Mouse (Mus musculus) embryonic facial prominence, embryonic 12.5 days (tissue): ENCODE measurements around the gene Cdc25b. TPM values are rescaled to one million over a fixed set of nuclear protein-coding genes. Genes with fewer than 3 reads are reported as not detected.

Experiments
- ATAC-seq: fragments of 200-750 bp; cut with Nextera tagmentation; 2 replicates; pipeline ENCODE4 v1.8.0; 2017; ENCODE audit not compliant: insufficient number of reproducible peaks, insufficient read depth, low FRiP score, low TSS enrichment
- H3K27ac ChIP-seq: fragments of 300-500 bp; sonication (generic); 2 replicates; pipeline ENCODE4 v1.5.1; 2016; ENCODE audit warnings: mild to moderate bottlenecking
- H3K27me3 ChIP-seq: fragments of 300-500 bp; sonication (generic); 2 replicates; pipeline ENCODE4 v1.6.1; 2016; ENCODE audit warnings: mild to moderate bottlenecking, moderate library complexity
- H3K36me3 ChIP-seq: fragments of 300-500 bp; sonication (generic); 2 replicates; pipeline ENCODE4 v1.6.1; 2016; ENCODE audit warnings: mild to moderate bottlenecking
- H3K4me1 ChIP-seq: fragments of 300-500 bp; sonication (generic); 2 replicates; pipeline ENCODE4 v1.6.1; 2016
- H3K4me2 ChIP-seq: fragments of 300-500 bp; sonication (generic); replicated peaks from 2 replicates; pipeline ENCODE4 v1.6.1; 2016; ENCODE audit warnings: mild to moderate bottlenecking, moderate library complexity
- H3K4me3 ChIP-seq: fragments of 300-500 bp; sonication (generic); 2 replicates; pipeline ENCODE4 v1.5.1; 2016; ENCODE audit warnings: mild to moderate bottlenecking
- H3K9ac ChIP-seq: fragments of 300-500 bp; sonication (generic); 2 replicates; pipeline ENCODE4 v1.6.1; 2016; ENCODE audit warnings: mild to moderate bottlenecking, moderate library complexity
- H3K9me3 ChIP-seq: fragments of 300-500 bp; sonication (generic); 2 replicates; pipeline ENCODE4 v1.6.1; 2016; ENCODE audit warnings: mild to moderate bottlenecking, moderate library complexity
- WGBS: fragments of 180-500 bp; shearing (Covaris S2); methylation state at CpG from one replicate; pipeline ENCODE4 v1.1.7; 2016; 5-methylcytosine and 5-hydroxymethylcytosine counted together
- polyA plus RNA-seq: library from polyadenylated mRNA; unstranded; fragments of >200 nt; fragmentation: Nextera tagmentation; extraction: Ambion mirVana; gene quantifications from 2 replicates; pipeline ENCODE4 v1.2.1, GENCODE M21; 2016

Cdc25b gene
- polyA plus RNA-seq, 1 experiment from 2014 or later: 52.3 TPM

DNA sequence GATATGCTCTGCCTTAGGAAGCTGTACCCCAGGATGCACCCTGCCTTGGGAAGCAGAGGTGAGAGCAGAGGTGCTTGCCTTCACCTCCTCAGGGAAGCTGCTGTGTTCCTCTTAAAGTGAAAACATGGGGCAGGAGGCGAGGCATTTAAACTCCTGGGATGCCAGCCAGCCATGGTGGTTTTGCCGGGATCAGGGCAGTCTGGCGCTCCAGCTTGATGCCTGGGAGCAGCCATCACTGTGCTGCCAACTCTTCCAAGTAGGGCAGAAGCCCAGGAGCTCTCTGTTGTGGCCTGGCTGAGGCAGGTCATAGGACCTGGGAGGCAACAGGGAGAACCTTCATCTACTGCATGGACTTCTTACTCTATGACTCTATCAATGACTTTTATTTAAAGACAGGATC, 14.5 kb downstream of the Cdc25b start:
- no peaks in the 10 kb centered on the region for H3K27me3 ChIP-seq
- H3K9me3 ChIP-seq: no peaks in the 10 kb centered on the region
- H3K4me1 ChIP-seq: peaks cover 8% of the 10 kb centered on the region; the same call in 1 of the 2 replicates
- no peak overlapping the region for H3K9ac ChIP-seq
- peaks cover 18% of the 10 kb centered on the region for H3K36me3 ChIP-seq
- ATAC-seq: no peak
- no peak overlapping the region for H3K4me2 ChIP-seq
- no peak overlapping the region for H3K27ac ChIP-seq
- no peak overlapping the region for H3K4me3 ChIP-seq
- WGBS: 86% methylated on average over 3 of the region's 3 CpGs

DNA sequence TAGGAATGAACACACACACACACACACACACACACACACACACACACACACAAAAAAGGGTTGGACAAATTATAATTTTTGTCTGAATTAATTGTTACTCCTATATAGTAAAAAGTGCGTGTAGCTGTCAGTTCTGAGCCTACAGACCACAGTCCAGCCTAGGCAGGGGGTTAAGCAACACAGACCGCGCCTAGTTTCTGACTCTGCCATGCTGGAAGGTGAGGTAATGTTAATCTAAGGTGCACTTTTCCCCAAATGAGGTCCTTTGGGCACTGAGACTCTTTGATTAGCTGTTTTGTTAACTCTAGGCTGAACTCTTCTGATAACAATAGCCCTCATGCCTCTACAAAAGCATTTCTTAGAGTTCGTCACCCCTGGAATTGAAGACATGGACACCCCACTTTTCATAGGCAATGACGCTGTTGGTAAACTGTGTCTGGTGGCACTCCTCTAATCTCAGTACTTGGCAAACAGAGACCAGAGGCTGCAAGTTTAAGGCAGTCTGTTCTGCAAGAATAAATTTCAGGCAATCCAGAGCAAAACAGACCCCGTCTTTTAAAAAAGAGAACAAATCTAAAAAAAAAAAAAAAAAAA, 17.2 kb downstream of the Cdc25b start:
- H3K9me3 ChIP-seq: no peaks in the 10 kb centered on the region
- no peaks in the 10 kb centered on the region for H3K27me3 ChIP-seq
- WGBS: 78% methylated on average over 6 of the region's 6 CpGs
- H3K27ac ChIP-seq: peak overlapping the region; percentile 47; the same call in 1 of the 2 replicates
- H3K4me3 ChIP-seq: no peak overlapping the region
- H3K36me3 ChIP-seq: peaks cover 6% of the 10 kb centered on the region
- peaks cover 8% of the 10 kb centered on the region; the same call in 1 of the 2 replicates for H3K4me1 ChIP-seq
- H3K4me2 ChIP-seq: no peak overlapping the region
- ATAC-seq: no peak
- no peak overlapping the region for H3K9ac ChIP-seq

DNA sequence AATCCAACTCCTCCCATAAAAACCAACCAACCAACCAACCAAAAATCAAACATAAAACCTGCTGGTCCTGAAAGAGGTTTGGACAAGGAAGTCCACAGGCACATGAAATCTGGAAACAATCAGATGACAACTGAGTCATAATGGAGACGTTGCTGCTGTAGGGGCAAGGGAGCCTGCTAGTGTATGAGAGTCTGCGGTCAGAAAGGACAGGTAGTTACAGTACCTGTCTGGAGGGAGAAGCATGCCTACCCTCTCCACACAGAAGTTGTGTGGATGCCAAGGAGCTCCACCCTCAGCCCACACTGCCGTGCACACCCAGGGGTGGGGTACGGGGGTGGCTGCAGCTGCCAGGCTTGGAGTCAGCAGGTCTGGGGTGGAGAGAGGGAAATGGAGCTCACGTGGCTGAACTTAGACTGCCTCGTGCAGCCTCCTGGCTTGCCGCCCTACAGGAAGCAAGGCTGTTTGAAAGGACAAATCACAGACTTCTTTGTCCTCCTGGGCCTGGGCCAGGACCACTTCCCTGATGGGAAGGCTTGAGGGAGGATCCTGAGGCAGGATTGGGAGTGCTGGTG, 17.7 kb downstream of the Cdc25b start:
- Histone ChIP-seq H3K9me3 (no peaks in the 10 kb centered on the region), H3K27ac (peak overlapping the region; percentile 70), H3K9ac (no peak overlapping the region), H3K27me3 (no peaks in the 10 kb centered on the region), H3K36me3 (peaks cover 6% of the 10 kb centered on the region), H3K4me2 (no peak overlapping the region), H3K4me1 (peaks cover 13% of the 10 kb centered on the region; the same call in 1 of the 2 replicates), H3K4me3 (no peak overlapping the region)
- WGBS: 34% methylated on average over 7 of the region's 7 CpGs
- peak; percentile 57; the same call in 1 of the 2 replicates for ATAC-seq

DNA sequence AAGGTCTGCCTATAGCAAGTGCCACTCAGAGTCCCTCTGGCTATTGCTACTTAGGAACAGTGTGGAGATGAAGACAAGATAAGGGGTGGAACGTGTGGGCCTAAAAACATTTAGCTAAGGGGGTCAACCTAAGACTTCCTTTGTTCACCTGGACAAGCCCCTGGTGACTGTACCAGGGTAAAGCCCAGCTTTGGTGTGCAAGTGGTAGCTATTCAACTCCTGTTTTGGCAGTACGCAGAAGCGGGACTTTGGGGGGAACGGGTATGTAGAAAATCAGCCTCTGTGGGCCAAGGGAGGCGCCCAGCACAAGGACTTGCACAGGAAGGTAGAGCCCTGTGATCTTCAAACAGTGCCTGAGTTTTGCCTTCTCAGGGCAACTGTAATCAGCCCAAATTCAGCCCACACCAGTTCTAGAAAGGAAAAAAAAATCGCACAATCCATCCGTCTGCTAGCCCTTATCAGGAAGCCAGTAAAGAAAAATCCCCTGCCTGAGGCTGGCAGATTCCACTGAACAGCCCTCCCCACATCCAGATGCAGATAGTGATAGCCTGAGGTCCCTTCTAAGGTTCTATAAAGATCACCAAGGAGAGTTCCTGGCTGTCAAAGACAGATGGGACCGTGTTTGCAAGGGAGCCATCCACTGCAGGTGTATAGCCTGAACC, 18.9 kb downstream of the Cdc25b start:
- H3K4me1 ChIP-seq: peaks cover 16% of the 10 kb centered on the region; the same call in 1 of the 2 replicates
- H3K4me3 ChIP-seq: no peak overlapping the region
- H3K9me3 ChIP-seq: no peaks in the 10 kb centered on the region
- no peaks in the 10 kb centered on the region for H3K27me3 ChIP-seq
- no peak overlapping the region for H3K4me2 ChIP-seq
- H3K27ac ChIP-seq: no peak overlapping the region
- no peak overlapping the region for H3K9ac ChIP-seq
- no peak for ATAC-seq
- WGBS: 83% methylated on average over 8 of the region's 8 CpGs
- no peaks in the 10 kb centered on the region for H3K36me3 ChIP-seq

DNA sequence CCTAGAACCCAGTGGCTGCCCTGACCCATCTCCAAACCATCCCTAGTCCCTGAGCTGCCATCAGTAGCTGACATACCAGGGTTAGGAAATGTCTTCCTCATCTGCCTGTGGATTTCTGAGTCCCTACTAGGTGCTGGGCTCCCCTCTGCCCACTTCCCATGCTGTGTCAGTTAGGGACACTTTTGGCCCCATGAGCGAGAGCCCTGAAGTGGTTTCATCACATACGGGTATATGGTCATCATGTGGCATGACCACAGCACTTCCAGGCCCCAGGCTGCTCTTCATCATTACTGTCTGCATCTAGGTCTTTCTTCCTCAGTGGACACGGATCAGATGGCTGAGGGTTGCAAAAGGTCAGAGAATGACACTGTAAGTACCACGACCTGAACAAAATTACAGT, 20.0 kb downstream of the Cdc25b start, which contains the start of gene Ap5s1:
Gene Ap5s1, plus strand, starts transcription at position 301 of the 400 bp plus-strand sequence.
- no peaks in the 10 kb centered on the region for H3K36me3 ChIP-seq
- no peak within 1 kb of the TSS for H3K4me3 ChIP-seq
- no peak within 1 kb of the TSS for H3K9ac ChIP-seq
- no peaks in the 10 kb centered on the region for H3K9me3 ChIP-seq
- H3K27ac ChIP-seq: no peak within 1 kb of the TSS
- H3K27me3 ChIP-seq: no peaks in the 10 kb centered on the region
- H3K4me2 ChIP-seq: no peak within 1 kb of the TSS
- H3K4me1 ChIP-seq: peaks cover 22% of the 10 kb centered on the region; the same call in 1 of the 2 replicates
- ATAC-seq: no peak
- WGBS: 72% methylated on average over 4 of the region's 4 CpGs

DNA sequence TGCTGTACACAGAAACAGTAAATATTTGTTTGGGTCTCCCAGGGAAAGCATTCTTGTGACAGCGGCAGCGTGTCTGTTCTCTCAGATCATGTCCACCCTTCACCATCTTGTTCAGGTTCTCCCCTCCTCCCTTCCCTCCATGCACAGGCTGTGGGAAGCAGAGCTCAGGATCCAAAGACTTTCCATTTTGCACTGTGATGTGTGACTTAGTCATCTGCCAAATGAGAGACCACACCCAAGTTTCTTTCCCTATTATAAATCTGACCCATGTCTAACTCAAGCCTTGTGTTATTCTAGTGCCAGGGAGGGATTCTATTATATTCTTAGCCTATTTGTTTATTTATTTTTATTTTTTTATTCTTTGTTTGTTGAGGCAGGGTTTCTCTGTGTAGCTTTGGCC, 21.6 kb downstream of the Cdc25b start:
- Histone ChIP-seq H3K9me3 (no peaks in the 10 kb centered on the region), H3K36me3 (0 out of 2 replicates have a peak, but pooled peaks cover 5% of the 10 kb centered on the region), H3K4me2 (no peak overlapping the region), H3K27me3 (no peaks in the 10 kb centered on the region), H3K4me1 (peaks cover 22% of the 10 kb centered on the region; the same call in 1 of the 2 replicates), H3K27ac (no peak overlapping the region), H3K4me3 (no peak overlapping the region), H3K9ac (no peak overlapping the region)
- WGBS: 91% methylated on average over 2 of the region's 2 CpGs
- ATAC-seq: no peak

DNA sequence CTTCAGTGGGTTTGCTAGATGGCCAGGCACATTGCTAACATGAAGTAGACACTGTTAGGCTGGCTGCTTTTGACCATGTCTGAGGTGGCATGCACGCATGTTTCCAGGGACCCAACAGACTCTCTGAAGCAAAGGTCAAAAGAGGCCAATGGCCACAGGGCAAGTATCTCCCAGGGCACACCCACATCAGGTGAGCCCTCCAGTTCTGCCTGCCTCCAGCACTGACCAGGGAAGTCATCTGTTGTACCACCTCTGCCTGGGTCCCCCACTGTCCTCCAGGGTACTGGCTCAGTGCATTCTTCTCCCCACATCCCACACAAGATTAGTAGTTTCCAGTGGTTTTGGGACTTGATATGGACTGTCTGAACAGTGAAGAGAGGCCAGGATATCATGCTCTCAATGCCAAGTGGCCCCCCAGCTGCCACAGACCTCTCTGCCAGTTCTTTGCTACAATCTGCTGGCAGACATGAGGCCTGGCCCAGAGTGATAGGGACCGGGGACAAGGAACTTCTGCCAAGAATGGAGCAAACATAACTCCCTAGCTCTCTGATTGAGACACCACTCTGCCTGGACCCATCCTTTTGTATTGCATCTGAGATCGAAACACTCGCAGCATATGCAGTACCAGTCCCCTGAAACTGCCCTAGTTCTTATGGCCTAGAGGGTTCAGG, 22.5 kb downstream of the Cdc25b start:
- Histone ChIP-seq H3K9me3 (no peaks in the 10 kb centered on the region), H3K4me3 (peak overlapping the region; percentile 57), H3K27ac (peak overlapping the region; percentile 89), H3K27me3 (no peaks in the 10 kb centered on the region), H3K9ac (peak overlapping the region; percentile 64), H3K4me1 (peaks cover 19% of the 10 kb centered on the region; the same call in 1 of the 2 replicates), H3K4me2 (peak overlapping the region; percentile 58), H3K36me3 (0 out of 2 replicates have a peak, but pooled peaks cover 5% of the 10 kb centered on the region)
- WGBS: 73% methylated on average over 4 of the region's 4 CpGs
- ATAC-seq: no peak

DNA sequence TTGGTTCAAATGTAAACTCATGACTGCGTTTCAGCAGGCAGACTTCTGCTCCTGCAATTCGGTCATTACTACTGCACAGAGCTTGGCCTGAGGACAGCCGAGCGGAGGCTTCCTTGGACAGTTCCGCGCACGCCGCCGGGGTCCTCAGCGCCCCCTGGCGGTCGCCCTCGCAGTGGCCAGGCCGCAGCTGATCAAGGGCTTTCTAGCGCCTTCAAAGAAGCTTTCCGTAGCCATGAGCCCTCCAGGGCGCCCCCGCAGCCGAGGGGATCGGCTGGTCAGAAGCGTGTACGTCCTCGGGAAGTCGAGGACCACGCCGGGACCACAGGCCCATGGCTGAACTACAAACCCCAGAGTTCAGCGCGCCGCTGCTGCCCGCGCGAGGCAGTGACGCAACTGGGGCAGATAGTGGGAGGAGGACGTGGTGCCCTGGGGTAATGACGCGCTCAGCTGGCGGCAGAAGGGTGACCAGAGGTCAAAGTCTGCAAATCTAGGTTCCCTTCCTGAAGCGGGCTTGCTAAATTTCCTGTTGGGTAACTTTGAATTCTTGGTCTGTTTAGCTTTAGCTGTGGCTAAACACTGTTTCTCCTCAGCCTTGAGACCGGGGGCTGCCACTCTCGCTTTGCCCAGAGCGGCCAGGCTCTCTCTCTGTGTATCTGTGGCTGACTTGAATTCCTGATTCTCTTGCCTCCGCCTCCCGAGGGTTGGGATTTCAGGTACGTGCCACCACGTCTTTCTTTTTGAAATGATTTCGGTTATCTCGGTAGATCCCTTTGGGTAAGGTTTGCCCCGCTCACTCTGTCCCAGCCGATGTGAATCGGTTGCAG, 23.4 kb downstream of the Cdc25b start:
- Histone ChIP-seq H3K9me3 (no peaks in the 10 kb centered on the region), H3K4me1 (peaks cover 14% of the 10 kb centered on the region; the same call in 1 of the 2 replicates), H3K27me3 (no peaks in the 10 kb centered on the region), H3K4me3 (peak overlapping the region; percentile 57), H3K9ac (peak overlapping the region; percentile 64), H3K27ac (peak overlapping the region; percentile 89), H3K4me2 (peak overlapping the region; percentile 58), H3K36me3 (0 out of 2 replicates have a peak, but pooled peaks cover 5% of the 10 kb centered on the region)
- ATAC-seq: peak; percentile 95
- 1% methylated on average over 50 of the region's 50 CpGs for WGBS

DNA sequence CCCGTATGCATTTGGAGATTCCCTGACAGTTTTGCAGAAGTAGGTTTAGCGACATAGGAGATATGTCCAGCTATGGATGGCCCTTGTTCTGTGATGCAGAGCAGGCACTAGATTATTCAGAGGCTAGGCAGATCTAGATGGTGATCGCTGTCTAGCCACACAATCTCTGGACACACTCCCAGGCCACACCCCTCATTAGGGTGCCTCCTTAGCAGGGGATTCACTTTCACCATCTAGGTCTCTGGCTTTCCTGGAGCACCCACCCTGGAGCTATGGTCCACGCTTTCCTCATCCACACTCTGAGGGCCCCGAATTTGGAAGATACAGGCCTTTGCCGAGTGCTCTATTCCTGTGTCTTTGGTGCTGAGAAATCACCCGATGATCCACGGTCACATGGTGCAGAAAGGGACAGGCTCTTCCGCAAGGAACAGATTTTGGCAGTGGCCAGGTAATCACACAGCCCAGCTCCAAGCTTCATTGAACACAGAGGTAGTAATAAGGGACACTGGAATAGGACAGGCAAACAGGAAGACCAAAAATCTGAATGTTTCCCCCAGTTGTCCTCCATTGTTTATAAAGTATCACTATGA, 24.4 kb downstream of the Cdc25b start:
- Histone ChIP-seq H3K9me3 (no peaks in the 10 kb centered on the region), H3K4me3 (peak overlapping the region; percentile 57), H3K4me2 (peak overlapping the region; percentile 58), H3K27ac (no peak overlapping the region), H3K36me3 (0 out of 2 replicates have a peak, but pooled peaks cover 5% of the 10 kb centered on the region), H3K27me3 (no peaks in the 10 kb centered on the region), H3K4me1 (peaks cover 14% of the 10 kb centered on the region; the same call in 1 of the 2 replicates), H3K9ac (peak overlapping the region; percentile 64)
- WGBS: 70% methylated on average over 9 of the region's 9 CpGs
- ATAC-seq: no peak

DNA sequence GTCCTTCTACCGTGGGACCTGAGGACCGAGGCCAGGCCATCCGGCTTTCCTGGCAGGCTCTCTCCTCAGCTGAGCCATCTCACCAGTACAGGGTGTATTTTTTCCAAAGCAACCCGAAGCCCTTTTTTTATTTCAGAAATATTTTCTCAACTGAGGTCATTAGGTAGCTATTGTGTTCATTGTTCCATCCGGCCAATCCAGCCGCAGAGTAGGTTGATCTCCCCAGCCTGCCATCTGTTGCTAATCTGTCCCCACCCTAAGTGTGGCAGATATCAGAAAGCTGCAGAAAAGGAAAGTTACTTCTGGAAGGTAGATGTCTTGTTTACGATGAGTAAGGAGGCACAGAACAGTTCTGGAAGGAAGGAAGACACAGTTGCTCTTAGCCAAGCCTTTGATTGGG, 27.0 kb downstream of the Cdc25b start:
- no peak overlapping the region for H3K4me3 ChIP-seq
- WGBS: 74% methylated on average over 7 of the region's 7 CpGs
- no peak for ATAC-seq
- H3K4me2 ChIP-seq: no peak overlapping the region
- H3K27me3 ChIP-seq: no peaks in the 10 kb centered on the region
- H3K4me1 ChIP-seq: peaks cover 14% of the 10 kb centered on the region; the same call in 1 of the 2 replicates
- 0 out of 2 replicates have a peak, but pooled peaks cover 5% of the 10 kb centered on the region for H3K36me3 ChIP-seq
- H3K9ac ChIP-seq: no peak overlapping the region; the same call in 1 of the 2 replicates
- H3K27ac ChIP-seq: no peak overlapping the region
- no peaks in the 10 kb centered on the region for H3K9me3 ChIP-seq
